Mouse (Mus musculus) testis, adult 2 months (tissue): Measurements from ENCODE around the gene Ghr.

ENCODE experiments used
- CTCF ChIP-seq: fragments of 200-500 bp; IDR thresholded peaks from 2 replicates; pipeline ENCODE4 v1.5.1; 2012; ENCODE audit warnings: low read depth, mild to moderate bottlenecking, inconsistent platforms, low read length, moderate library complexity; ENCODE audit not compliant: control insufficient read depth, insufficient read depth, insufficient replicate concordance
- POLR2A ChIP-seq: fragments of 200-500 bp; IDR thresholded peaks from 2 replicates; pipeline ENCODE4 v1.6.1; 2012; ENCODE audit warnings: low read depth, mild to moderate bottlenecking, inconsistent platforms, low read length, moderate library complexity; ENCODE audit not compliant: control insufficient read depth

GRCm38 (mm10) chr15:3330291-3330690 lies 253.0 kb downstream of the Ghr start:
- TF ChIP-seq CTCF, result no peak
- TF ChIP-seq POLR2A, result no peak
